Mouse (Mus musculus): Measurements from ENCODE around the gene Sec14l5. TPM values are rescaled to one million over a fixed set of nuclear protein-coding genes. Genes with fewer than 3 reads are reported as not detected.
"Not testable (repeated sequence)": the region's sequence is repeated elsewhere in the genome, so short reads cannot be mapped to it uniquely, and the experiment has no call there.

Sec14l5 gene
- total and polyA plus RNA-seq, 3 experiments, result 0.03 TPM; not detected in 2

DNA sequence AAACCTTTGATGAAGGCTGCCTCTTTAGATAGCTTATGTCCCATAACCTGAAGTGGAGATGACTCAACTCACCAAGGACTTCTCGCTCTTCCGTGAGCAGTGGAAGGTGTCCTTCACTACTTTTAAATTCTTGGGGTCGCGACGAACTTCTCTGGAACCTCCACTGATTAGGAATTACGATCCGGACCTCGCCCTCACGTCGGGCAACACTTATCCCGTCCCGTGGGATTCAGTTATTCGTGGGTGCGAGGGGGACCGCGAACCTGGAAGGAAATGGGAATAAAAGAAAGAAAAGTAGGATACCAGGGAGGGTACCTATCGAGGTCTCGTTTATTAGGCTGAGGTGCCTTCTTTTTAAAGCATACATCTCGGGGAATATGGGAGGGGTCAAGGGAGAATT, 80.6 kb downstream of the Sec14l5 start:
- H3K79me2 ChIP-seq (ENCODE audit: control insufficient read depth, insufficient read depth, low read length, poor library complexity); H3K27me3 ChIP-seq (ENCODE audit: control insufficient read depth in 1 of 2, insufficient read depth in 2 of 2, low read length in 2 of 2); H3K4me3 ChIP-seq (ENCODE audit: control insufficient read depth in 1 of 2, insufficient read depth in 1 of 2, low read depth in 2 of 2, low read length in 2 of 2); H3K9ac ChIP-seq (ENCODE audit: control insufficient read depth, low read depth, low read length, poor library complexity, severe bottlenecking); H3K27ac ChIP-seq (ENCODE audit: control insufficient read depth, low read depth, low read length); DNase-seq (ENCODE audit: low read depth, low spot score); H3K4me1 ChIP-seq (ENCODE audit: control insufficient read depth in 1 of 2, insufficient read depth in 2 of 2, low read length in 2 of 2); H3K9me3 ChIP-seq (replicated peaks; ENCODE audit: insufficient read depth, low read length); H3K36me3 ChIP-seq (ENCODE audit: control insufficient read depth in 1 of 2, insufficient read depth in 2 of 2, low read length in 2 of 2): not testable (repeated sequence)

DNA sequence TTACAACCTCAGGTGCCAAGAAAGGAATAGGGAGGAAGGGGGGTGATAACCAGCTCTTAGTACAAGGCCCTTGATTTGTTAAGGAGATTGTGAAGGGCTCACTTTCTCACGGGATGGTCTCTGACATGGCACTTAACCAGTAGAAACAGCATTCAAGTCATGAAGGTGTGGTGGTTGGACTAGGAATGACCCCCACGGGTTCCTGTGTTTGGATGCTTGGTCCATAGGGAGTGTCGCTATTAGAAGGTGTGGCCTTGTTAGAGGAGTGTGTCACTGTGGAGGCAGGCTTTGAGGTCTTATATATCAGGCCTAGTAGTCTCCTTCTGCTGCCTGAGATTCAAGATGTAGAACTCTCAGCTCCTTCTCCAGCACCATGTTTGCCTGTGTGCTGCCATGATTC, 81.2 kb downstream of the Sec14l5 start:
- DNase-seq (ENCODE audit: low read depth, low spot score); H3K9me3 ChIP-seq (replicated peaks; ENCODE audit: insufficient read depth, low read length); H3K36me3 ChIP-seq (ENCODE audit: control insufficient read depth in 1 of 2, insufficient read depth in 2 of 2, low read length in 2 of 2); H3K27me3 ChIP-seq (ENCODE audit: control insufficient read depth in 1 of 2, insufficient read depth in 2 of 2, low read length in 2 of 2); H3K9ac ChIP-seq (ENCODE audit: control insufficient read depth, low read depth, low read length, poor library complexity, severe bottlenecking); H3K4me3 ChIP-seq (ENCODE audit: control insufficient read depth in 1 of 2, insufficient read depth in 1 of 2, low read depth in 2 of 2, low read length in 2 of 2); H3K4me1 ChIP-seq (ENCODE audit: control insufficient read depth in 1 of 2, insufficient read depth in 2 of 2, low read length in 2 of 2); H3K79me2 ChIP-seq (ENCODE audit: control insufficient read depth, insufficient read depth, low read length, poor library complexity); H3K27ac ChIP-seq (ENCODE audit: control insufficient read depth, low read depth, low read length): not testable (repeated sequence)

DNA sequence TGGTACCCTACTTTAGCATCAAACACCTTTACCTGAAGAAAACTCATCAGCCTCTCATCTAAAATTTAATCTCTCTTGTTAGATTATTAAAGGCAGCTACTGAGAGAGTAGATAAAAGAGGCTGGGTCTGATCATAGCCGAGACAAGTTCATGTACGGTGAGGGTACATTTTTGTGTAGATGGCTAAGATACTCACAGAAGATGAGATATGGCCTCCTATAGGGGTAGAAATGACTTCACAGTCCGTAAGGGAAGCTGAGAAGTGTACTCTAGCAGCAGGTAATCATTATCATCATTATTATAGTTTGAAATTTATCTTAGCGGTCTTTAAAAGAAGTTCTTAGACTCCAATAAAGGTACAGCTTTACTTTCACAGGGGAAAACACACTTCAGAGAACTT, 86.1 kb downstream of the Sec14l5 start:
- Histone ChIP-seq H3K4me1 (ENCODE audit: control insufficient read depth in 1 of 2, insufficient read depth in 2 of 2, low read length in 2 of 2) (peaks cover 4 to 10% of the 10 kb centered on the region in 2 experiments), H3K9ac (ENCODE audit: control insufficient read depth, low read depth, low read length, poor library complexity, severe bottlenecking) (peak overlapping the region; percentile 26; the same call in 1 of the 2 replicates), H3K4me3 (ENCODE audit: control insufficient read depth in 1 of 2, insufficient read depth in 1 of 2, low read depth in 2 of 2, low read length in 2 of 2) (peak overlapping the region in 1 of 2 experiments; percentile 43; a peak in 2 of 4 replicates), H3K36me3 (ENCODE audit: control insufficient read depth in 1 of 2, insufficient read depth in 2 of 2, low read length in 2 of 2) (peaks cover 0 to 13% of the 10 kb centered on the region in 2 experiments; a peak in 2 of 4 replicates), H3K9me3 (replicated peaks; ENCODE audit: insufficient read depth, low read length) (no peaks in the 10 kb centered on the region), H3K79me2 (ENCODE audit: control insufficient read depth, insufficient read depth, low read length, poor library complexity) (peaks cover 7% of the 10 kb centered on the region), H3K27ac (ENCODE audit: control insufficient read depth, low read depth, low read length) (no peak overlapping the region), H3K27me3 (ENCODE audit: control insufficient read depth in 1 of 2, insufficient read depth in 2 of 2, low read length in 2 of 2) (no peaks in the 10 kb centered on the region)
- no peak for TF ChIP-seq ELF1 (IDR thresholded peaks at IDR 0.05; ENCODE audit: low read depth, low read length)
- TF ChIP-seq E2F4 (IDR thresholded peaks at IDR 0.05; ENCODE audit: borderline replicate concordance, low read depth, low read length), result no peak
- no peak for TF ChIP-seq MEF2A (IDR thresholded peaks at IDR 0.05; ENCODE audit: extremely low read depth, insufficient replicate concordance, low read depth, low read length, poor library complexity, severe bottlenecking)
- TF ChIP-seq MXI1 (IDR thresholded peaks at IDR 0.05; ENCODE audit: low read depth, low read length), result no peak
- TF ChIP-seq MAZ (IDR thresholded peaks at IDR 0.05; ENCODE audit: low read depth, low read length), result no peak
- TF ChIP-seq RCOR1 (IDR thresholded peaks at IDR 0.05; ENCODE audit: low read depth, low read length), result no peak
- no peak for TF ChIP-seq NRF1 (IDR thresholded peaks at IDR 0.05; ENCODE audit: insufficient read depth, low read depth, low read length, poor library complexity, severe bottlenecking)
- no peak for TF ChIP-seq MAFK (IDR thresholded peaks at IDR 0.05; ENCODE audit: borderline replicate concordance, low read depth, low read length)
- no peak for TF ChIP-seq ZKSCAN1 (IDR thresholded peaks at IDR 0.05; ENCODE audit: low read depth, low read length)
- TF ChIP-seq CHD1 (IDR thresholded peaks at IDR 0.05; ENCODE audit: low read depth, low read length), result no peak
- no peak for TF ChIP-seq RAD21 (IDR thresholded peaks at IDR 0.05; ENCODE audit: low read depth, low read length)
- TF ChIP-seq SMC3 (IDR thresholded peaks at IDR 0.05; ENCODE audit: low read depth, low read length), result no peak
- TF ChIP-seq JUND (IDR thresholded peaks at IDR 0.05; ENCODE audit: low read depth, low read length), result no peak
- no peak for TF ChIP-seq GATA1 (IDR thresholded peaks at IDR 0.05; ENCODE audit: low read depth, low read length)
- no peak for TF ChIP-seq SIN3A (IDR thresholded peaks at IDR 0.05; ENCODE audit: low read length)
- no peak for TF ChIP-seq ZC3H11A (IDR thresholded peaks at IDR 0.05; ENCODE audit: low read depth, low read length)
- TF ChIP-seq MAX (IDR thresholded peaks at IDR 0.05; ENCODE audit: low read length), result no peak
- no peak for TF ChIP-seq TBP (IDR thresholded peaks at IDR 0.05; ENCODE audit: low read depth, low read length)
- no peak for TF ChIP-seq TCF12 (IDR thresholded peaks at IDR 0.05; ENCODE audit: low read depth, low read length)
- no peak for DNase-seq (ENCODE audit: low read depth, low spot score)
